Mouse (Mus musculus): Measurements from ENCODE around the gene Wdr46.

DNA sequence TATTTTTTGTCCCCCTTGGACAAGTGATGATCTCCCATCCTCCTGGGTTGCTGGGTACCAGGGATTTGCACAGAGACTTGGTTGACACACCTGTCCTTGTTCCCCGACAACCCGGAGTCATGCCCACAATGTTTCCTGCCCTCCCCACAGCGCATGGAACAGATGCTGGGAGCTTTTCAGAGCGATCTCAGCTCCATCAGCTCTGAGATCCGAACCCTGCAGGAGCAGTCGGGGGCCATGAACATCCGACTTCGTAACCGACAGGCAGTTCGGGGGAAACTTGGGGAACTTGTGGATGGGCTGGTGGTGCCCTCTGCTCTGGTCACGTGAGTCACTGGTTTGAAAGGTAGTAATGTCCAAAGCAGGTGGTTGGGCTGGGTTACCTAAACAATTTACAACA, 18.0 kb downstream of the Wdr46 start:
- TF ChIP-seq CTCF (IDR thresholded peaks at IDR 0.05; ENCODE audit: insufficient read depth, low read depth, low read length): no peak
- no peak for TF ChIP-seq POLR2A (IDR thresholded peaks at IDR 0.05; ENCODE audit: insufficient read depth, low read depth, low read length)
